Mouse (Mus musculus): ENCODE data around the gene Plxna4. TPM values are rescaled to one million over a fixed set of nuclear protein-coding genes. Genes with fewer than 3 reads are reported as not detected.
"Not testable (repeated sequence)": the region's sequence is repeated elsewhere in the genome, so short reads cannot be mapped to it uniquely, and the experiment has no call there.

Gene Plxna4
- total RNA-seq, 2 experiments from 2014 or later, result 103 to 108 TPM

DNA sequence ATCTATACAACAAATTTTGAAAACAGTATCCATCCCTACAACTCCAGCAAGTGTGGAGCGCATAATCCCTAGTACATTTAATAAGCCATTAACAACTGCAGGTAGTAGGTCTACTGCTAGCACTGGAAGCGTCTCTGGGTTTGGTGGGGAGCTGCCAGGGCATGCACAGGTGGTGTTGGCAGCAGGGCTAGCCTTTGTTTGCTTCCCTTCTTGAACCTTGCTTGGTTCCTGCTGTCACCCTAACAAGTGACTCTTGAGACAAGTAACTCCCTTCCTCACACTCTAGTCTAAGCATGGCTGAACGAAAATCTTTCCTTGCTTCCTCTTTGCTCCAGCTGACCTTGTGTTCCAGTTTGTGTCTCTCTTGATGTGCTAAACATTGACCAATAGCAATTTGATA lies 44.0 kb downstream of the Plxna4 start:
- no peak for DNase-seq (ENCODE audit: low spot score in 2 of 2)

DNA sequence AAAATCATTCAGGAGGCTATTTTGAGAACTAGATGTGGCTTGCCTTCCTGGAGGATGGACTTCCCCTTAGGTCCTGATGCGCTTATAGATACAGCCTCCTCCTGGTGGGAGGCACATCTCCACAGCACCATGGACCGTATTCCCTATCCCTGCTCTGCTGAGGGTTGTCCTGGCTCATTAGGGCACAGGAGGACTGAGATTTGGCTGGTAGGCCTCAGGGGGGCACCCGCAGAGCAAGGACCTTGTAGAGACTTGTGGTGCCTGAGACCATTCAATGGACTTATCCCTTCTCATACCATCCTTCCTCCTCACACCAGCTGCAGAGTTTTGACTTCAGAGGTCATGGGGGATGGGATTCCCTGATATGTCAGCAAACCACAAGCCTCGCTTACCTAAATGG lies 47.8 kb downstream of the Plxna4 start:
- DNase-seq (ENCODE audit: low spot score in 2 of 2), result no peak

DNA sequence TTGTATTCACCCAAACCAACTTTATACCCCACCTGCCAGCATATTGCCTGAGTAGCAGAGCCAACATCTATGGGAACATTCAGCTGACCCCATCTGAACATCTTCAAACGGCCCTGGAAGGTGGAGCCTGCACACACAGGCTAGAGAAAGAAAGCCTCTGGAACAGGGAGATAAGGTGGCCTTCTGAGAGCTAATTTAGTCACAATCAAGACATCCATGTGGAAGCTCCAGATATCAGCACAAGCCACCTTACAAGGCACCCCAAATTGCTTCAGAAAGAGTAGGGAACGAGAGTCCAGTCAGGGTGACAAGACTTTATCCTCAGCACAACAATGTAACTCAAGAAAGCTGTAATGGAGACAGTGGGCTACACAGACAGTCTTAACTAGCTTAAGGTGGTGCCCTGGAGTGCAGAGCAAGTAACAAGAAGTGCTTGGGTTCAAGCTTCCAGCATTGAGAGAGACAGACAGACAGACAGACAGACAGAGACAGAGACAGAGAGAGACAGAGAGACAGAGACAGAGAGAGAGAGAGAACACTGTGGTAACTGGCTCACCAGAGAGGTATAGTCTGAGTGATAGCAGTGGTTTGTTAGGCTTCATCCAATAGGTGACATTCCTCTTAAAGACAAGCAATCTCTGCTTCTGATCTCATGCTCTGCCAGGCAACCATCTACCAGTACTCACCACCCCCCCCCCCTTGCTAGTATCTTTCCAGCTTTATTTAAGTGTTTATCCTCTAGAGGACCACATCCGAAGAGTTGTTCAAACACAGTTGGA lies 53.8 kb downstream of the Plxna4 start:
- DNase-seq (ENCODE audit: low spot score in 2 of 2), result no peak

DNA sequence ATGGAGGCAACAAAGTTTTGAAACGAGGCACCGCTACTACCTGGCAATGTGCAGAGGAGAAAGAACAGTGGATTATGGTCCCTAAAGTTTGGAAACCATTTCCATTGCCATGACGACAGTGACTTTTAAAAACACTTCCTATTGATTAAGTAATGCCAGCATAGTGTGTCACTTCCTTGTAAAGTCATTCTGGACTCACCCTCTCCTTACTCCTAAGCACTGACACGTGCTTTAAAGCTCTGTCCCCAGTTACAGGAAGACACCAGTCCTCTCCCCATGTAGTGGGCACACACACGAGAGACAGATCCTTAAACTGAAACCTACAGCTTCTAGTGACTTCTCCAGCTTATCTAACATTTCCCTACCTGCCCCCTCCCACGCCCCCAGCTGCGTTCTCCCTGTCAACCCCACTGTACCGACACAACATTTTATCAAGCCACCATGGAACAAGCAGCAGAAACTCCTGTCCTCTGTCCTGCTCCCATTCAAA lies 59.9 kb downstream of the Plxna4 start:
- DNase-seq (ENCODE audit: low spot score in 2 of 2), result no peak

DNA sequence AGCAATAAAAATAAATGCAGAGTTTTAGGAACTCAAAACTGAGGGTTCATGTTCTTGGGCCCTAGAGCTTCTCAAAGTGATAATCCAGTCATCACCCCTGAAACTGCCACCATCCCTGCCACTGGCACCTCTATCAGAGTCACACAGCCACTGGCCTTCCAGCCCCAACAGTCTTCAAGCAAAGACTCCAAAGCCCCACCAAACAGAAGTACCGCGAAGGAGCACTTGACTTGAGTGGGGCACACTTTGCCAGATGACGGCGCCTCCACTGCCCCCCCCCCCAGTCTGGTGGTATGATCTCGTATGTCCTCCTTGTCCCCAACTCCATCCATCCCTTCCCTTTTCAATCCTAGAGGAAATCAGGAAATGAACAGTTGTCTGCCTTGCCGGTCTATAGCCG lies 60.5 kb downstream of the Plxna4 start:
- DNase-seq (ENCODE audit: low spot score in 2 of 2), result no peak

DNA sequence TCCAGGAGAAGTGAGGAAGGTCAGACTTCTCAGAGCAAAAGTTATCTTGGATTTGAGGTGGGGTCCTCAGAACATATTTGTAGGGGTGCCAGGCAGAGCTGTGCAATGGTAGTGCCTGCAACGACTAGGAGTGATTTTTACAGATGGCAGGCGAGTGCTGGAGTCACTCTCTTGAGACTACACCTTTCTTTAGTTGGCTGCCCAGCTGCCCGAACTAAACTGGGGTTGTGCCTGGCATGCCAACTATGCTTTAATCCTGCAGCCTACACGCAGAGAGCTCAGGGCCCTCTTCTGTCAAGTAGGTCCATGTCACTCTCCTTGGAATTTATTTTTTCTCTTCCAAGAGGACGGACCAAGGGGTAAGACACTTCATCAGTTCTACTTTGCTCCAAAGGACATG lies 61.2 kb downstream of the Plxna4 start:
- DNase-seq (ENCODE audit: low spot score in 2 of 2), result no peak

DNA sequence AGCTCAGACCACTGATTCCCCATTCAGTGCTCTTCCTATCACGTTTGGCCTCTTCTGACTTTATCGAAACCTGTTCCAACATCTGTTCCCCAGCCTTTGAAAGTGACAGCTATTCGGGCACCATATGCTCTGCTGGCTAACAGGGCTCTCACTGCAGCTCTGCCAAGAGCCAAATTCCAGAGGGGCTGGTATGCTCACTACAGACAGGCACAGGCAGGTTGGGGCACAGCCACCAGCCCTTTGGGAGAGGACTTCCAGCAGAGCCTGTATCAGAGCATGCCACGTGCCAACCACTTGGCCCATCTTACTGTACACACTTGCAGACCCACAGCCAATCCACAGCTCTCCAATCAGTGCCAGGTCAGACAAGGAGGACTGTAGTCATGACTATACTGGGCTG lies 67.9 kb downstream of the Plxna4 start:
- DNase-seq (ENCODE audit: low spot score in 2 of 2), result peak in 1 of 2 experiments; percentile 41

DNA sequence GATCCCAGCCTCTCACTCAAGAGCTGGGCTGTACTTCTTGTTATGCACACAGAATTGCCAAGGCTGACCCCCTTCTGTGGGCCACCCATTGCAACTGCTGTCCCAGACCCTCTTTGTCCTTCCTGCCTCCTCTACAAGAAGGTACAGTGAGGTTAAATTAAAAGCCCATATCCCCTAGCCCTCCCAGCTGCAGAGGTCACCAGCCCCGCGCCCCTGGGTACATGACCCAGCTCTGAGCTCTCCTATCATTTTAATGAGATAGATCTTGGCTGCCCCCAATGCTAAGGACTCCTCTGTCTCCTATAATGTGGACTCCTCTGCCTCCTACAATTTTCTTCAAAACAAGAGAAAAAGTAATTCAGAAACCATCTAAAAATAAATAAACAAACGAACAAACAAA lies 69.4 kb downstream of the Plxna4 start:
- DNase-seq (ENCODE audit: low spot score in 2 of 2), result no peak

DNA sequence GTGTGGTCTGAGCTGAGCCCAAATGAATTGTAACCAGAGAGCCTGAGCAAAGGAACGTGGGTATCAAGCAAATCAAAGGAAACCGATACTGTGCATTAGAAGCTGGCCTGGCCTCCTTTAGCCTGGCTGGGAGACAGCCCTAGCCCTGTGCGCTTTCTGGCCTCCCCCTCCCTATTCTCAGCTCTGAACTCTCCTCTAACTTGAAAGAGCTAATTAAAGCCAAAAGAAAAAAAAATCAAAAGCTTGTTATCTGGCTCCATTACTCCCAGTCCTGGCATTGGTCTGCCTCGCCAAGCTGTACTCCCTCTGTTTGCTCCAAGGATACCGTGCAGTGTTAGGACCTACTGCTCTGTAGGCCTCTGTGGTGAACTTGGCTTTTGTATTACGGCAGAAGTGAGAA lies 73.9 kb downstream of the Plxna4 start:
- DNase-seq (ENCODE audit: low spot score in 2 of 2), result no peak

DNA sequence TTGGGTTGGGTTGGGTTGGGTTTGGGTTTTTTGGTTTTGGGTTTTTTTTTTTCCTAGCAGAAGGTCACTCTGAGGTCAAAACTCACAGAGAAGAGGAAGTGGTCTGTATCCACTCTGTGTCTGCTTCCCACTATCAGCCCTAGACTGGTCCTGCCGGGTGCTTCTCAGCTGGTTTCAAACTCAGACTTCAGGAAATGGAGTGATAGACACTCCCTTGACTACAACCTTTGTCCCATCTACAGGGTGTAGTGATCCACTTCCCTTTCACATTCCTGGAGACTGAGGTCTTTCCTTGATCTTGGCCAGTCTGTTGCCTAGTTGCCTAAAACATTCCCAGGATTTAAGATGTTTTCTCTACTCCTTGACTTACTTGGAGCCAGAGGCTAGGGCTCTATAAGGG lies 76.0 kb downstream of the Plxna4 start:
- DNase-seq (ENCODE audit: low spot score in 2 of 2), result no peak

DNA sequence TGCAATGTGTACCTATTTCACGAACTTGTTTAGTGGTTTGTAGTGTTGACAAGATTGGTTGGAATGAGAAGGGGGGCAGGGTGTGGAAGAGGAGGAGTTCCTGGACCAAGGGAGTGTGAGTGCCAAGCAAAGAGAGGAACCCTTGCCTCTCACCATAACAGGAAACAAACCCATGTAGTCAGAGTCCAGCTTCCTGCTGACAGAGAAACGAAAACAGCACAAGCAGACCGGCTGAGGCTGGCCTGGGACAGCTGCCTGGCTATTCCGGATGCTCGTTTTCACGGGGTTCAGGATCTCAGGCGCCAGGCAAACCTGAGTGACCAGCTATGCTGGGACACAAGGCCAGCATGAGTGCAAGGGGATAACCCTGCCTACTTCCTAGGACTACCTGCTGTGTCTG lies 77.1 kb downstream of the Plxna4 start:
- DNase-seq (ENCODE audit: low spot score in 2 of 2), result no peak

DNA sequence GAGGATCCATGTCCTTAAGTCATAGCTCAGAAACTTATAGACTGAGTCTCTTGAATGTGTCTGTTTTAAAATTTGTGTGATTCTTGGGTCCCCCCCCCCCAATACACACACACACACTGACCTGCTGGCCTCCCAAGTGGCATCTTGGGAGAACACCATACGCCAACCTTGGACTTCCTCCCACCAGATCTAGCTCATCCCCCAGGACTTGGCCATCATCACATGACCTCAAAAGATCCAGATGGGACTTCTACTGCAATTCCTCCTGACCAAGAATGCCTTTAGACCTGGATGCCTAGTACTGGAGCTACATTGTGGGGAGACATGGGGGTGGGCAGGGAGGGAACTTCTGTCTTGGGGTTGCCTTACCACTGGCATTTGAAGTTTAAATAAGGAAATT lies 77.5 kb downstream of the Plxna4 start:
- DNase-seq (ENCODE audit: low spot score in 2 of 2), result no peak

DNA sequence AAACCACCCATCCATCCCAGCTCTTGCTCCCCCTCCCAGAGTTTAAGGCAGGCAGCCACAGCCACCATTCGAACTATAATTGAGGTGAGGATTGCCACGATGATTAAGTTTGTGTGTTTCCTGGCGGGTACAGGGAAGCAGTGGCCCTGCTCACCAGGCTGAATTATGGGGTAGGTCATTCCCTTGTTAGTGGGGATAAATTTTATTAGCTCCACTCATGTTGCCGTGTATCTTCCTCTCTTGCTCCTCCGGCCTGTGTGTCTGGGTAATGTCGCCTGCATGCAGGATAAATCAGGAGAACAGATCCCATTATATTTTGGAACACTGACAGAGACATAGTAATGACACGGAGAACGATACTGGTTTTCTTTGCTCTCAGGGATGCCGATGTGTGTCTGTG lies 78.9 kb downstream of the Plxna4 start:
- DNase-seq (ENCODE audit: low spot score in 2 of 2), result no peak

DNA sequence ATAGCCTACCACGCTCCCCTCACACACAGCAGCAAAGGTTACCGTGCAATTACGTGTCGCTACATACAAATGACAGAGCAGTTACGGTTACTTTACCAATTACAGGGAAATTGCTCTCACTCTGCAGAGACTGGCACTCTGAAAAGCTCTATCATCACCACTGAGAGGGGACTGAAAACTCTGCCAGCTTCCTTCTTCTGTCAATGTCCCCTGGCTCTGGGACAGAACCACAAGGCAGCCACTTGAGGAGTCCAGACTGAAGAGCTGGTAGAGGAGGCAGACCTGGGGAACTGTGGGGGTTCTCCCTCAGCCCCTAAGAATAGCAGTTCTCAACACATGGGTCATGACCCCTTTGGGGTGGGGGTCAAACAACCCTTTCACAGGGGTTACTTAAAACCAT lies 83.0 kb downstream of the Plxna4 start:
- no peak for DNase-seq (ENCODE audit: low spot score in 2 of 2)

DNA sequence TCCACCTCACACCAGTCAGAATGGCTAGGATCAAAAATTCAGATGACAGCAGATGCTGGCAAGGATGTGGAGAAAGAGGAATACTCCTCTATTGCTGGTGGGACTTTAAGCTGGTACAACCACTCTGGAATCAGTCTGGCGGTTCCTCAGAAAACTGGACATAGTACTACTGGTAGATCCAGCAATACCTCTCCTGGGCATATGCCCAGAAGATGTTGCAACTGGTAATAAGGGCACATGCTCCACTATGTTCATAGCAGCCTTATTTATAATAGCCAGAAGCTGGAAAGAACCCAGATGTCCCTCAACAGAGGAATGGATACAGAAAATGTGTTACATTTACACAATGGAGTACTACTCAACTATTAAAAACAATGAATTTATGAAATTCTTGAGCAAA lies 86.8 kb downstream of the Plxna4 start:
- DNase-seq (ENCODE audit: low spot score in 2 of 2), result not testable (repeated sequence)

DNA sequence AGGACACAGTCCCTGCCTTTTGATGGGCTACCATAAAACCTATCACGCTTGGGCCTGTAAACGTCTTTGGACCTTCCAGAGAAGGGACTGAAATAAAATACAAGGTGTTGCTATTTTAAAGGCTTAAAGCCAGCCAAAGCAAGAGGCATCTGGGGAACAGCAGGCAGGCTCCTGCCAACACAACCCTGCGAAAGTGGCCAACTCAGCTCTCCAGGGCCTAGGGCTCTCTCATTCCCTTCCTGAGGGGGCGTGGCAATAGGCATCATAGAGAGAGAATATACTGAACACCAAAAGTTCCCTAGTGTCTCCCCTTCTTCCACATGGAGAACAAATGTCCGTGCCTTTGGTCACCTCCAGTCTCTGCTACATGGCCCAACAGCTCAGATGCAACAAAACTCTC lies 89.9 kb downstream of the Plxna4 start:
- DNase-seq (ENCODE audit: low spot score in 2 of 2), result no peak

DNA sequence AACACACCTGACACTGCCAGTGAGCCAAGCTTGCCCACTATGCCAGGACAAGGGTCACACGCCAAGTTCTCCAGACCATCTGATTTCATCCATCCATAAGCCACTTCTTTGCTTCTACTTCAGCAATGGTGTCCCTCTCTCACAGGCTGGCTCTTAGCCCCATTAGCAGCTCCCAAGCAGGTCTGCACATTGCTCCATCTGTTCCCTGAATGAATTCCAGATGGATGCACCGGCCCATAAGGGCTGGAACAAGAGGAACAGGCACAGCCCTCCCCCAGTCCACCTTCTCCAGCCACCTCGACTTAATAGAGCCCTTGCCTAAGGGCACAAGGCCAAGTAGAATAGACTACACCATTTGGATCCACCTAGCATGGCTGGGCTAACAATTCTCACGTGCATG lies 91.9 kb downstream of the Plxna4 start:
- DNase-seq (ENCODE audit: low spot score in 2 of 2), result peak in 1 of 2 experiments; percentile 39

DNA sequence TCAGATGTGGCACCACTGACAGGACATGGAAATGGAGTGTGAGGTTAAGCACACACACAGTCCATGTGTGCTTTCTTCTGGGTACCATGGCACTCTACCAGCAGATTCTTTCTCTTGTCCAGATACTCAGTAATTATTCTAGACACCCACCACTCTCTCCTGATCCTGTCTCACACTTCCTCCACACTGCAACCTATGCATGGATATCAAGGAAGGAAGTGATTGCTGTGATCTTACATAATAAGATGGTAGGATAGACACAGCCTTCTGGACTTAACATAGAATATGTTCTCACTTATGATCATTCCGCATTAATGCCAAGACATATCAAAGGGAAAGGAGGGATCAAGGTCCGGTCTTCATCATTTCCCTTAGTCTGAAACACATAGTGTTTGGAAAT lies 92.5 kb downstream of the Plxna4 start:
- DNase-seq (ENCODE audit: low spot score in 2 of 2), result no peak

DNA sequence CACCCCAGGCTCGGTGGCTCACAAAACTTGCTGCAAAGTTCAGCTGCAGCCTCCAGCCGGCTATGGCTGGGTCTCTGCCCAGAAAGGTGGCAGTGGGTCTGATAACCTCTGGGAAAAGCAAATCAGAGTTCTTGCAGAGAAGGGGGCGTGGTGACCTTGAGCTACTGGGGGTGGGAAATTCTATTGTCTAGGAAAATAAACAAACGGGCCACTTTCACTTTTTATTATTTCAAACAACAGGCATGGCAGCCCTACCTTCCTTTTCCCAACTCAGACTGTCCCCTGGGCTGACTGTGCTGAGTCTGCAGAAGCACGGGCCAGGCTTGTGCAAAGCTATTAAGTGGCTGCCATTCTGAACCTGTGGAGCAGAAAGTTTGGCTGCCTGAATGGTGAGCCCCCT lies 94.4 kb downstream of the Plxna4 start:
- DNase-seq (ENCODE audit: low spot score in 2 of 2), result no peak

DNA sequence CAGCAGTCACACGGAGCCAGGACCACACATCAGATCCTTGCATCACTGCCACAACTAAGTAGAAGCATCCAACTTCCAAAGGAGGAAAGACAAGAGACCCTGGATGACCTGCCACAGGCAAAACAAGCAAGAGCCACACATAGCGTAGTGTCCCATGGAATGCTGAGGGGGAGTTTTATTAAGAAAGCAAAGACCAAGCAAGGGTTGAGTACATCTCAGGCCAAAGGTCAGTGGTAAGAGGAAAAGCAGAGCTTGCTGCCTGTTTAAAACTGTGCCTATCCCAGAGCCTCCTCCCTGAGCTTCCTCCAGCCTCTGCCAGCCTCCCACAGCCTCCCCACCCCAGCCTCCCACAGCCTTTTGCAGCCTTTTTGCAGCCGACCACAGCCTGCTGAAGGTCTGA lies 100.9 kb downstream of the Plxna4 start:
- no peak for DNase-seq (ENCODE audit: low spot score in 2 of 2)

DNA sequence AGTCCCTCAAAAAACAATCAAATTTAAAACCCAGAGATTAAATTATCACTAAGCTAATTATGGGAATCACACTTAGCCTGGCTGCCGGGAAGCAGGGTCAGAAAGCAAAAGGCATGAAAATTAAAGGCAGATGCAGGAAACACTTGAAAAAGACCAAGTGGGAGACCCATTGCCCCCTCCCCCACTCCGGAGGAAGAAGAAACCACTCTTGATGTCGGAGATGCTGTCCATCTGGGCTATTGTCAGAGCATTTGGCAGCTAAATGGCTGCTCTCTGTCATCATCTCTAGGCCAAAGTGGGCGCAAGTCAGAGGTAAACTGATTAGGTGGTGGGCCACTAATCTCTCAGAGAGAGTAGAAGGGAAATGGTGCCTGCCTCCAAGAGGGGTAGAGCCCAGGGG lies 105.5 kb downstream of the Plxna4 start:
- DNase-seq (ENCODE audit: low spot score in 2 of 2), result no peak

DNA sequence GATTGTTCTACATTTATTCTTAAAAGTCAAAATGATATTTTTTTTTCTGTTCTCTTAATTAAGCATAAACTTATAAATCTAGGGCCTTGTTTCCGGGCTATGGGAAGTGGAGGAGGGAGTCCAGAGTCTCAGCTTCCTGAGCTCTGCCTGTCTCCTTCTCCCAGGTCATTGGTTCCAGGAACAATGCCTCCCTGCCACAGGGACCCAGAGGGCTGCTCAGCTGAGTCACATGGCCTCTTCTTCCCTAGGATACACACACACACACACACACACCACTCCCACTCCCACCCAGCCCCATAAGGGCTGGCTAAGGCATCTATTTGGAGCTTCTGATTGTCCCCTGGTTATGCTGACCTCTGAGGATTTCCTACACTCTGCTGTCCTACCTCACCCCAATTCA lies 107.3 kb downstream of the Plxna4 start:
- no peak for DNase-seq (ENCODE audit: low spot score in 2 of 2)

DNA sequence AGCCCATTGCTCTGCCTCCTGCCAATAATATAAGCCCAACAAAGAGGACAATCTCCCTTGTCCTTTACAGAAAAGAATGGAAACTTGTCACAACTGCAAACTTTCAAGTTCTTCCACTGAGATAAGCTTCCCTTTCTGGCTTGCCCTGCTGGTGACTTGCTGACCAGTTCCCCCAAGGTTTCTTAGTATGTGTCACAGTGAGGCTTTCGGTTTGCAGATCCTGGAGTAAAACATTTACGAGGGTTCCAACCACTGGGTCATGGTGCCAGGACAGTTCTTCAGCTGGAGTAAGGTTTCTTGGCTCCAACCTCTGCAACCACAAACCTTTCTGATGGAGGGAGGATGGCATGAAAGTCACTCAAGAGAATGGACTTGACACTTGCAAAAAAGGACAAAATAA lies 108.2 kb downstream of the Plxna4 start:
- no peak for DNase-seq (ENCODE audit: low spot score in 2 of 2)

Data from layer of hippocampus, postnatal 10 days (tissue).